In the genomic region with DNA sequence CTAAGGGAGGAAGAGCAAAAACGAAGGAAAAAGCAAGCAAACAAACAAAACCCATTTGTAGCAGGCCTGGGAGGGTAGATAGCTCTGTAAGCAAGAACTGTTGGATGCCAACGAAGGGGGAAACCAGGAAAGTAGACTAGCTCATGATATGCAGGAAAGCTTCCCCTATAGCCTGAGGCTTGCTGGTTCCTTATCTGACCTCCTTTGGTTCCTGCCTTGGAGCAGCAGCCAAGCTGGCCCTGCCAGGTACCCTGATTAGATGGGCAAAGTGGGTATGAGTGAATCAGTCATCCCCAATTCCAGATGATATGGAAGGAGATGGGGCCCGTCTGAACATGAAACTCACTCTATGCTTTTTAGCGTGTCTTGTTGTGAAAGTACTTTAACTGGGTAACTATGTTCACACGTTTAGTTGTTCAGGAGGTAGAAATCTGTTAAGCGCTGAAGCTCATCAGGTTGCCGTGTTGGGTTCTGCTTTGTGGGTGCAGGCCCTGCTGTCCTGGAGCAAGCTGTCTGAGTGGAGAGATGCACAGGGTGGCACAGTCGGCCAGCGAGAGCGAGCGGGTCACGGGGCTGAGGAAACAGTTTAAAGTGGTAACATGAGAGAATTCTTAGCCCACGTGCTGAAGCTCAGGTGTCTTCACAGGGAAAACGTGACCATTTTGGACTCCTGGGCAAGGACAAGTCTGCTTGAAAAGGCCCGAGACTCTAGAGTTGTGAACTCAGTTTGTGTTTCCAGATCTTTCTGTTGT, we compare ENCODE assay signal across 25 mouse cellular contexts. TPM values are rescaled to one million over a fixed set of nuclear protein-coding genes. Genes with fewer than 3 reads are reported as not detected.
A peak's percentile ranks its signal among the peaks of the same experiment; 100 is the strongest.
DNase-seq lines count a peak whose midpoint lies in the region; ATAC-seq and TF ChIP-seq lines count a peak whose summit lies in the region.
"Had no signal": no experiment of that assay in that cellular context is flagged by ENCODE, and none has a peak within 500 bp of the region (broad histone marks: within the 10 kb centered on the region; RNA-seq: fewer than 3 reads in every experiment).

No protein-coding gene starts in this region.

- TF ChIP-seq CTCF in gastrocnemius, adult 2 months (IDR thresholded peaks at IDR 0.05) = no peak
- TF ChIP-seq CTCF in liver, postnatal 0 days (IDR thresholded peaks at IDR 0.05; ENCODE audit: low read depth) = no peak

- peak overlapping the region; percentile 79 for H3K4me3 ChIP-seq in gastrocnemius, adult 2 months
- no peak overlapping the region for H3K4me3 ChIP-seq in kidney, embryonic 15.5 days (replicated peaks)
- H3K4me3 ChIP-seq in liver, postnatal 0 days (ENCODE audit: low read depth, low read length) = peak overlapping the region; percentile 45
- H3K4me3 ChIP-seq: embryonic facial prominence, embryonic 13.5 days; hindbrain, embryonic 10.5 days; limb, embryonic 13.5 days; neural tube, embryonic 15.5 days had no signal

- WGBS in kidney, embryonic 15.5 days = 74% methylated on average over 15 of the region's 15 CpGs
- WGBS in liver, postnatal 0 days (ENCODE audit: insufficient replicate concordance) = 75% methylated on average over 15 of the region's 15 CpGs

- intact Hi-C loops in gastrocnemius, adult 2 months (cut with DNase I) = no loop called here

- peaks cover 8% of the 10 kb centered on the region; the same call in 1 of the 2 replicates for H3K27me3 ChIP-seq in kidney, embryonic 15.5 days
- H3K27me3 ChIP-seq in liver, postnatal 0 days (ENCODE audit: insufficient read depth, low read length) = no peaks in the 10 kb centered on the region
- H3K27me3 ChIP-seq: neural tube, embryonic 15.5 days had no signal

- ATAC-seq in kidney, embryonic 15.5 days (replicated peaks; ENCODE audit: low FRiP score) = no peak
- ATAC-seq in liver, postnatal 0 days = no peak
- ATAC-seq: activated CD4-positive, CD25-positive, alpha-beta regulatory T cell, adult 4 months; CD4-positive, CD25-positive, alpha-beta regulatory T cell, adult 4 months; forebrain, embryonic 14.5 days; hindbrain, postnatal 0 days; midbrain, embryonic 16.5 days had no signal

- no peak overlapping the region for H3K9ac ChIP-seq in kidney, embryonic 15.5 days
- peak overlapping the region; percentile 13 for H3K9ac ChIP-seq in liver, postnatal 0 days (replicated peaks)
- H3K9ac ChIP-seq: embryonic facial prominence, embryonic 13.5 days; limb, embryonic 13.5 days; neural tube, embryonic 15.5 days had no signal

- DNase-seq in gastrocnemius, adult 2 months = peak; percentile 73
- DNase-seq in gastrocnemius, postnatal 25 days = no peak
- peak; percentile 57 for DNase-seq in kidney, adult 11 months
- DNase-seq in liver, postnatal 0 days = no peak
- DNase-seq in liver = no peak
- peak; percentile 68 for DNase-seq in skeletal muscle tissue, adult 2 months (ENCODE audit: low read depth, low spot score)
- DNase-seq in lung, postnatal 36 days = no peak
- DNase-seq: adrenal gland, postnatal 25 days; cerebellum, adult 11 months; cerebellum, postnatal 10 days; layer of hippocampus, adult 9-11 months; lung, postnatal 10 days; right cerebral cortex, postnatal 14 days; thymus, adult 2 months had no signal

- H3K36me3 ChIP-seq in kidney, embryonic 15.5 days = no peaks in the 10 kb centered on the region
- 0 out of 2 replicates have a peak, but pooled peaks cover 3% of the 10 kb centered on the region for H3K36me3 ChIP-seq in liver, postnatal 0 days (replicated peaks; ENCODE audit: insufficient read depth, low read length)
- H3K36me3 ChIP-seq: embryonic facial prominence, embryonic 13.5 days; hindbrain, embryonic 10.5 days; limb, embryonic 13.5 days; neural tube, embryonic 15.5 days had no signal

- H3K4me2 ChIP-seq in kidney, embryonic 15.5 days = no peak overlapping the region
- H3K4me2 ChIP-seq in liver, postnatal 0 days (ENCODE audit: low read depth, low read length) = peak overlapping the region; percentile 53
- H3K4me2 ChIP-seq: embryonic facial prominence, embryonic 13.5 days; limb, embryonic 13.5 days; neural tube, embryonic 15.5 days had no signal

- H3K4me1 ChIP-seq in kidney, embryonic 15.5 days = peaks cover 9% of the 10 kb centered on the region
- peaks cover 15% of the 10 kb centered on the region for H3K4me1 ChIP-seq in liver, postnatal 0 days (ENCODE audit: insufficient read depth)
- H3K4me1 ChIP-seq: neural tube, embryonic 15.5 days had no signal

- no peaks in the 10 kb centered on the region for H3K9me3 ChIP-seq in kidney, embryonic 15.5 days (replicated peaks)
- H3K9me3 ChIP-seq in liver, postnatal 0 days (ENCODE audit: low read length) = no peaks in the 10 kb centered on the region
- H3K9me3 ChIP-seq: embryonic facial prominence, embryonic 13.5 days; hindbrain, embryonic 10.5 days; limb, embryonic 13.5 days; neural tube, embryonic 15.5 days had no signal

- no peak for TF ChIP-seq EP300 in liver, postnatal 0 days (IDR thresholded peaks at IDR 0.05; ENCODE audit: low read depth)

- peak overlapping the region; percentile 95 for H3K27ac ChIP-seq in gastrocnemius, adult 2 months
- no peak overlapping the region for H3K27ac ChIP-seq in kidney, embryonic 15.5 days
- H3K27ac ChIP-seq in liver, postnatal 0 days (ENCODE audit: low read depth) = no peak overlapping the region
- H3K27ac ChIP-seq: embryonic facial prominence, embryonic 13.5 days; hindbrain, embryonic 10.5 days; hindbrain, postnatal 0 days; kidney, postnatal 0 days; limb, embryonic 13.5 days; neural tube, embryonic 15.5 days had no signal

RNA-seq across cellular contexts. Expression of a gene that starts 40.6 kb away (rescaled TPM):
- total RNA-seq in gastrocnemius, adult 2 months (2021) = 10 to 100 TPM; 22.6 to 25.5 TPM
- total RNA-seq in gastrocnemius, postnatal 25 days (2021) = 10 to 100 TPM; 20.2 to 23.9 TPM
- polyA plus RNA-seq in kidney, embryonic 15.5 days (2015; fragmentation: Nextera tagmentation; extraction: Ambion mirVana) = 28.6 and 32.8 TPM in 2 replicates
- 9.8 and 13.4 TPM in 2 replicates for polyA plus RNA-seq in liver, postnatal 0 days (2015; fragmentation: Nextera tagmentation; extraction: Ambion mirVana)

Comparison
In these comparisons a context has a peak if more than half of its experiments do, and no peak if none do; other contexts are left out.
1. DNase-seq: peak in gastrocnemius, adult 2 months (single experiment), kidney, adult 11 months (single experiment) and skeletal muscle tissue, adult 2 months (single experiment); none in gastrocnemius, postnatal 25 days (single experiment), liver, postnatal 0 days (single experiment), liver (single experiment) and lung, postnatal 36 days (single experiment).